Mouse (Mus musculus) right cerebral cortex, postnatal 10 days (tissue): Measurements from ENCODE around the gene Slc39a3.
"Not testable (repeated sequence)": the region's sequence is repeated elsewhere in the genome, so short reads cannot be mapped to it uniquely, and the experiment has no call there.

ENCODE experiments used
- DNase-seq, 2 experiments: peaks; one replicate each; pipeline ENCODE4 v3.0.0; 2021; ENCODE audit warnings: low spot score in 2 of 2

Slc39a3 gene

DNA sequence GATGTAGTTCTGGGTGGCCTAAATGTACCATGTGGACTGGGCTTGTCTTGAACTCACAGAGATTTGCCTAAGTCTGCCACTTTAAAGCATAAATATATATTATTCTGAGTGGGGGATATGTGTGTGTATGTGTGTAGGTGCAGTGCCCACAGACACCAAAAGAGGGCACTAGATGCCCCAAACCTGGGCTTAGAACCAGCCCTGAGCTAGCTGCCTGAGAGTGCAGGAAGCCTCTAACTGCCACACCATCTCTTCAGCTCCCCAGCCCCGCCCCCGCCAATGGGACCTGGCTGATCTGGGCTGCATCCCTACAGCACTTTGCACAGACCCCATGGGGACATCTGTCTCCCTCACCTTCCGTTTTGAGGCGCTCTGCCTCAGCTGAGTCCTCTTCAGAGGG lies 13.4 kb upstream of the Slc39a3 start:
- DNase-seq, result no peak

DNA sequence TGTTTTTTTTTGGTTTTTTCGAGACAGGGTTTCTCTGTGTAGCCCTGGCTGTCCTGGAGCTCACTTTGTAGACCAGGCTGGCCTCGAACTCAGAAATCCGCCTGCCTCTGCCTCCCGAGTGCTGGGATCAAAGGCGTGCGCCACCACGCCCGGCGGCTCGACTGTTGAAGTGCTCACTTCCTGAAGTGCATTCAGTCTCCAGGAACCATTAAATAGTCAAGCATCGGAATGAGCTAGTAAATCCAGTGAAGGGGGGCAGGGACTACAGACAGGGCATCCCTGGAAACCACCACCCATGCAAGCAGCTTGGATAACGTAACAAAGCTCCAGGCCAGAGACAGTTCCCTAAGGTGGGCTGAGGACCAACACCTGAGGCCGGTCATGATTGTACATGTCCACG lies 8.0 kb upstream of the Slc39a3 start:
- not testable (repeated sequence) for DNase-seq

DNA sequence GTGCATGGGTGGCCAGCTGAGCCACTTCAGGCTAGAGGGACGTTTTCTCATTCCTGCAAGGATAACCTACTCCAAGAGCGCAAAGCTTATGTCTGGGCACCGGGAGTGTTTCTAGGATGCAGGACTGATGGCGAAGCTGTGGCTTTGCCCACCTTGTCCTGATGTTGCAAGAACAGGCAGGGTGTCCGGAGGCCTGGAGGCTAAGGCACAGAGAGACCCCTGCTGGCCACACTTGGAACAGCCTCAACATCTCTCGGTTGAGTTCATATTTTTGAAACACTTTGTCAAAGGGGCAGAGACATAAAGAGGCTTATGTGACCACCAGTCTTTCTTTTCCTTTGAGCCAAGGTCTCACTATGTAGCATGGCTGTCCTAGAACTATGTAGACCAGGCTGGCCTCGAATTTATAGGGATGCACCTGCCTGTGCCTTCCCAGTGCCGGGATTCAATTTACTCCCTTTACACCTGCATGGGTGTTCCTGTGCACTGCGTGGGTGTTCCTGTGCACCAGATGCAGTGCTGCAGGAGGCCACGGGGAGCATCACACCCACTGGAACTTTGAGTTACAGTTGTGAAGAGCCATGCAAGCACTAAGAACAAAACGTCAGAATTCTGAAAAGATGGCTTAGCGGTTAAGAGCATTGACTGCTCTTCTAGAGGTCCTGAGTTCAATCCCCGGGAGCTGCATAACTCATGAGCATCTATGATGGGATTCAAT lies 4.4 kb upstream of the Slc39a3 start:
- peak in 1 of 2 experiments; percentile 78 for DNase-seq

DNA sequence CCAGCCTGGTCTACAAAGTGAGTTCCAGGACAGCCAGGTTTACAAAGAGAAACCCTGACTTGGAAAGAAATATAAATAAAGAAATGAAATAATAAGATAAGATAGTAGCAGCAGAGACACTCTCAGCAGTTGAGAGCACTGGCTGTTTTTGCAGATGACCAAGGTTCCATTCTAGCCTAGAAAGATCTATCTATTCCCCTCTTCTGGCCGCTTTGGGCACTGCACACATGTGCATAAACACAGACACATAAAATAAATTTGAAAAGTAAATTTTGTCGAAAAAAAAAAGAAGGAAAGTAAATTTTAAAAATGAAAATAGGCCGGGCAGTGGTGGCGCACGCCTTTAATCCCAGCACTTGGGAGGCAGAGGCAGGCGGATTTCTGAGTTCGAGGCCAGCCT lies 975 bp downstream of the Slc39a3 start:
- DNase-seq, result no peak

DNA sequence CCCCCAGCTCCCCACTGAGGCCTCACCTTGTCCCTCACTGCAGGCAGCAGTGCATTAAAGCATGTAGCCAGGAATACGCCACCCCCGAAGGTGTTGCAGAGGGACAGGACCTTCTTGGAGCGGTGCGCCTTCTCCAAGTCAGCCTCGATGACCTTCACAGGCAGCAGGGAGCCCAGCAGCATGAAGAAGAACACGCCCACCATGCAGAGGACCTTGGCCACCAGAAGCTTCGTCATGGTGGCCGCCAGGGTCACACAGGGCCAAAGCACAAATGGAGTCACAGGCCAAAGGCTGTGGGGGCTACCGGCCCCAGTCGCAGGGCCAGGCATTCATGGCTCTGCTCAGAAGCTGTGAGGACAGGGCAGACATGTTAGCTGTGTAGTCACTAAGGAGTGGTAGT lies 3.6 kb downstream of the Slc39a3 start:
- no peak for DNase-seq

DNA sequence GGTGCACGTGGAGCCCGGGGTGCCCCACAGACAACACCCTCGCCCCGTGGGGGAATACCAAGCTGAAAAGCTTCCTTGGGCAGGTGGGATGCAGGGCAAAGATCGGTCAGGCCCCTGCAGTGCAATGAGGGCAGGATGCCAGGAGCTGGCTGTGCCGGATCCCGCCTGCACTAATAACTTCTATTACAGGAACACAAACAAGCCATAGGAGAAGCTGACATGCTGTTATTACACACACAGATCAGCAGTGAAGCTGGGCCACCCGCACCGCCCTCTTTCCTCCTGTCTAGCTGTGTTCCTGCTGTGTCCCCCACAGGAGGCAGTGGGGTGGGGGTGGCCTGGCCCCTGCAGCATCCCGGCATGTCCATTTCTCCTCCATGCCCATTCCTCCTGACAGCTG lies 8.2 kb downstream of the Slc39a3 start:
- no peak for DNase-seq

DNA sequence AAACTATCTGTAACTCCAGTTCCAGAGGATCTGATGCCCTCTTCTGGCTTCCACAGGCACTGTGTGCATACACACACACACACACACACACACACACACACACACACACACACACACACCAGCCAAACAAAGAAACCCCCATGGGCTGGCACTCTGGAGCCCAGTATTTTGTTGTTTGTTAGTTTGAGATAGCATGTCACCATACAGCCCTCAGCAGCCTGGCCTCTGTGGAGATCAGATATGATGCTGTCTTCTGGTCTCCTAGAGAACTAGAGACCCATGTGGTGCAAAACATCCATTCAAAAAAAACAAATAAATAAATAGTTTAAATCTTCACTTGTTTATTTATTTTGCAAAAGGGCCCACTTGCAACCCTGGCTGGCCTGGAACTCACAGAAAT lies 9.0 kb downstream of the Slc39a3 start:
- DNase-seq, result no peak

DNA sequence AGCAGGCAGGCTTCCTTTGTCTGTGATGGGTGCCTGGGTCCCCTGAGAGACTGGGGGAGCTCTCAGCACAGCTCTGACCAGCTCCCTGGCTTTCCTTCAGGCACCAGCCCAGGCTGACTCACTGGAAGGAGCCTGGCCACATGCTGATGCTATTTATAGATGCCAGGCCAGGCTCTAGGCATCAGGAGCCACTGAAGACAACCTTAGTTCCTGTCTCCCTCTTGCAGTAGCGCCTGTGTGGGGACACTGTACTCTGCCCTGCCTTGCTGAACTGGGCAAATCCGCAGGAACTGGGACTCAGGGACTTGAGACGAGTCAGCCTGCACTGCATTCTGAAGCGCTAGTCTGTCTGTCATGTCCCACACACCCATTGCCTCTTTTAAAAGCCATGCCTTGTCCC lies 9.9 kb downstream of the Slc39a3 start:
- no peak for DNase-seq

DNA sequence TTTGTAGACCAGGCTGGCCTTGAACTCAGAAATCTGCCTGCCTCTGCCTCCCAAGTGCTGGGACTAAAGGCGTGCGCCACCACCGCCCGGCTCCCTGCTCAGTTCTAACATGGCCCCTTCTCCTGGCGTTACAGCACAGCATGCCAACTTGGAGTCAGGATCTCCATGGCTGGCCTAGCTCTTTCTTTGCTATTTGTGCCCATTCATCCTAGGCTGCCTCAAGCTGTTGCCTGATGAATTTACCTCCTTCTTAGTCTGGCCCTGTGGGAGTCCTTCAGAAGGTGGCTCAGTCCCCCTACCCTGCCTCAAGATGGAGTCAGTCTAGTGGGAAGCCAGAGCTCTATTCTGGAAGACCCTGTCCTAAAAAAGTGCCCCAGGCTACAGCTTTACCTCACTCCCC lies 10.4 kb downstream of the Slc39a3 start:
- DNase-seq, result no peak

DNA sequence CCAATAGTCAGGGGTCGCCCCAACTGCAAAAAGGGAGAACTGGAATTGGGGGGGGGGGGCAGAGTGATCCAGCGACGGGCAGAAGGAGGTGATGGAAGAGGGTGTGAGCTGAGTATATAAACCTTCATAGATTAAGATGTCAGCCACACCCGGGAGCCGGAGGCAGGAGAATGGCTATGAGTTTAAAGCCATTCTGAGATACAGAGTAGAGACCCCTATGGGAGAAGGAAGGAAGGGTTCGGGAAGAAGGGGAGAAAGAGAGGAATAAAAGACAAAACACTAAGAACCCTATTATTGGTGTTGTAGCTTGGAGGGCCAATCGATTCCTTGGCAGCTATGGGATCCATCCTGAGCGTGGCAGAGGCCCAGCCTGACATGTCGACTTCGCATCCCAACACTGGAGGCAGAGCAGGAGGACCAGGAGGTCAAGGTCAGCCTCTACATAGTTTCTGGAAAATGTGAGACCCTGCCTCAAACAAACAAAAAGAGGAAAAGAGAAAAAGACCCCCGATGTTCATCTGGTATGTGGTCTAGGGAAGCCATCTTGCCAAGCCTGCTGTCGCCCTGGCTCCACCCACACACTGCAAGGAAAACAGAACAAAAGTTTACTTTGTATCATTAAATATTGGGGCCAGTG lies 11.5 kb downstream of the Slc39a3 start, which contains the start of gene Diras1:
TSS of gene Diras1 (minus strand) at position 24 of the 637 bp plus-strand sequence.
- DNase-seq, result no peak

DNA sequence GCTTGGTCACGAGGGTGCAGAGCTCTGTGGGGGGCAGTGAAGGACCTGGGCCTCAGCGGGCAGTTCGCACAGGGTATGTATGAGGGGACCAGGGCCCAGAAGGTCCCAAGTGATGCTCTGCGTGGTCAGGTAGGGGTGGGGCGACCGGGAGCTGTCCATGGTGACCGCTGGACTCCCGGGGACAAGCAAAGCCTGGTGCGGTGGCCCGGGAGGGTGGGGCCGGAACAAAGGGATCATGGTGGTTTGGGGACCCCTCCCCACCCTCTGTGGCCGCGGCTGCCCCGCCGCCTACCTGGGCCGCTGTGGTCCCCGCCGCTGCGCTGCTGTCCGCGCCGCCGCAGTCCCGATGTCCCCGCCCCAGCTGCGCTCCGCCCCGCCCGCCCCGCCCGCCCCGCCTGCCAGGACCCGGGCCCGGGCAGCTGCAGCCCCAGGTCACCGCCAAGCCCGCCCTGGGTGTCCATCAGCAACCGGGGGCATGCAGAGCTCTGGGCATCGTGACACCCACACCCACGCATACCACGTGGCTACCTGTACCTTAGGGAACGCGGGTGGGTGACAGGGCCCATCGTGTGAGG lies 12.1 kb downstream of the Slc39a3 start:
- DNase-seq, result no peak

DNA sequence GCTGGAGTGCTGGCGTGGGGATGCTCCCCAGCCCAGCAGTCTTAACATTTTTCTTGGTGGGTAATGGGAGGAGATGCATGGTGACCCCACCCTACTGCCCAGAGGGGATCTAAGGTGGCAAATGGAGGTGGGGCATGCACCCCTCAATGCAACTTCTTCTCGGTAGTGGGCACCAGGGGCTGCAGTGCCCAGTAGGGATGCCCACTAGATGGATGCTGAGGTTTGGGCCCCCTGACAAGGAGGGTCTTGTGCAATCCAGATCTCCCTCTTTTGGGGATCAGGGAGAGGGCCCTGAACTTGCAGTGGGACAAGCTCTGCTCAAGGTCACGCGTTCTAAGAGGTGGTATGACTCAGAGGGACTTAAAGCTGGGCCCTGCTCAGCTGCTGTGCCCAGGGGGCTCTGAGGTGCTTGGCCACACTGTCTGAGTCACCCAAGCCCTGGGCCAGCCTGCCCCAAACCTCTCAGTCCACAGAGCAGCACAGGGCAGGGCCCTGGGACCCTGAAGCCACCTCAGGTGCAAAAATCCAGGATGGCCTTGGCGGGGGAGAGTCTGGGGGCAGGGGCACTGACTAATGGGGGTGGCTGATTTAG lies 12.8 kb downstream of the Slc39a3 start:
- no peak for DNase-seq

DNA sequence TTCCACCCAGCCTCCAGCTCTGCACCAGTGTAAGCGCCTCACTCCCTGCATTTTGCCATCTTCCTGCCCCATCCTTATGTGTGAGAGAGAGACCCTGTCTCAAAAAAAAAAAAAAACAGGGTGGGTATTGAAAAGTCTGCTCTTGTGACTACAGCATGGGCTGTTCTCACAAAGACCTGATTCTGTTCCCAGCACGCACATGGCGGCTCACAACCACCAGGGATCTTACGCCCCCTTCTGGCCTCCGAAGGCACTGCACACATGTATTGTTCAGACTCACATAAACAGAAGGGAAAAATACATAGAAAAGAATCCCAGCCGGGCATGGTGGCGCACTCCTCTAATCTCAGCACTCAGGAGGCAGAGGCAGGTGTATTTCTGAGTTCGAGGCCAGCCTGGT lies 14.5 kb downstream of the Slc39a3 start:
- DNase-seq, result no peak

DNA sequence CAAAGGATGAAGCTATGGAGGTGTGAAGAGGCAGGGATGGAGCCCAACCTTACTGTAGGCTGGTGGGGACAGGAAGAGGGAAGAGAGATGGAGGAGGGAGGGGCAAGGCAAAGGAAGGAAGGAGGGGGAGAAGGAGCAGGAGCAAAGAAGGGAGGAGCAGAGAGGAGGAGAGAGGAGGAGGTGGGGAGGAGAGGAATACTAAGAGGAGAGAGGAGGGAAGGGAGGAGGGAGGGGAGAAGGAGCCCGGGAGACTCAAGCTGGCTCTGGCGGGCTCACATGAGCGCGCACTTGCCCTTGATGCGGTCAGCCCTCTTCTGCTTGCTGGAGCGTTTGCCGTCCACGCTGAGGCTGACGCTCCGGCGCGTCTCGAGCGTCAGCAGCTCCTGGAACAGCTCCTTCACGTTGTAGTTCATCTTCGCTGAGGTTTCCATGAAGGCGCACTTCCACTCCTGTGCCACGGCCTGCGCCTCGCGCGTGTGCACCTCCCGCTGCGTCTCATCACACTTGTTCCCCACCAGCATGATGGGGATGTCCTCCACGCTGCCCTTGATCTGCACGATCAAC lies 15.6 kb downstream of the Slc39a3 start:
- no peak for DNase-seq

DNA sequence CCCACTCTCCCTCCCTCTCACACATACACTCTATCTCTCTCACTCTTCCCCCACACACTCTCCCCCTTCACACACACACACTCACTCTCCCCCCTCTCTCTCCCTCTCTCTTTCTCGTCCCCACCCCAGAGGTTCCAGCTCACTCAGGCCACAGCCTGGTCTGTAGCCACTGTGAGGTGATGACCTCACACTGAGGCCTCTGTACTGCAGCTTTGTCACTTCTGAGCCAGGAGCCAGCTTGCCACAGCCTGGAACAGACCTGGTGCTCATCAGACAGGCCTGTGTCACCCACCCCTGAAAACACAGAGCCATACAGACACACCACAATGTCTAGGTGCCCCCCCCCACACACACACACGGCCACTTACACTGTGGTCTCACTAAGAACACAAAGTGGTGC lies 17.0 kb downstream of the Slc39a3 start:
- no peak for DNase-seq

DNA sequence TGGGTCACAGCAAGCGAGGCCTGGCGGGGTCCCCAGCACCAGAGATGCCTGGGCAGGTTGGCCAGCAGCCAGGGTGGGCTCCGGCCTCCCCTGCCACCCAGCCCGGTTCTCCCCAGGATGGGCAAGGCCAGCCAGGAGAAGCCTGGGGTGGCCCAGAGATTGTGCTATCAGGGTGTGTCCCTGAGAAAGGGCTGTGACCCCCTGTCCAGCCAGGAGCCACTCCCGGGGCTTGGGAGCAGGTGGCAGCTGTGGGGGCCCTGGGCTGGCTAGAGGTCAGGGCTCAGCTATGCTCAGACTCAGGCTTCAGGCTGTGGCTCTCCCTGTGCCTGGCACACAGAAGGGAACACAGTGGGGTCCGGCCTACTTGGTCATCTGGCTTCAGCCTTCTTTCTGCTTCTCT lies 17.5 kb downstream of the Slc39a3 start:
- no peak for DNase-seq

DNA sequence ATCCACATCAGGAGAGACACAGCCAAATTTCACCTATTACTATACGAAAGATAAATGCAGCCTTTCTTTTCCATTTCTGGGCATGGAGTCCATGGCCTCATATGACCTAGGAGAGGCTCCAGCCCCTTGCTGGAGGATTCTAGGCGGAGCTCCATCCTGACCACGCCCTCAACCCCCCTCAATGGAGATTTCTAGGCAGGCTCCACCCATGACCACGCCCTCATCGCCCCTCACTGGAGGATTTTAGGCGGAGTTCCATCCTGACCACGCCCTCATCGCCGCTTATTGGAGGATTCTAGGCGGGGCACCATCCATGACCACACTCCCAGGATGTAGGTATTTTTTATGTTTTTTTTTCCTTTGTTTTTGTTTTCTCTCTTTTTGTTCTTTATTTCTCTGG lies 18.9 kb downstream of the Slc39a3 start:
- DNase-seq, result peak; percentile 83 to 87

DNA sequence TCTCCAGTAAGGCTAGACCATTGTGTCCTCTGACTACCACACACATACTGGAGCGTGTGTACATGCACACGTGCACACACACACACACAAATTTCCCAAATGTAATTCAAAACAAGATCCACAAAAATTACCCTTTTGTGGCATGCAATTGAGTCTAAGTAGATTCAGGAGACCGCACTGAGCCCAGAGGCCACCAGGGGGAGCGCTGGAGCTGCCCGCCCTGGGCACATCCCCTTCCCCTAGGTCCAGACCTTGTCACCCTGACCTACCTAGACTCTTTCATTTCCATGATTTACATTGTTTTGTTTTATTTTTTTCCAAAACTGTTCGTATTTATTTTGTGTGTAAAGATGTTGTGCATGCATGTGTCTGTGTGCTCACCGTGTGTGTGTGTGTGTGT lies 20.6 kb downstream of the Slc39a3 start:
- DNase-seq, result peak in 1 of 2 experiments; percentile 62

DNA sequence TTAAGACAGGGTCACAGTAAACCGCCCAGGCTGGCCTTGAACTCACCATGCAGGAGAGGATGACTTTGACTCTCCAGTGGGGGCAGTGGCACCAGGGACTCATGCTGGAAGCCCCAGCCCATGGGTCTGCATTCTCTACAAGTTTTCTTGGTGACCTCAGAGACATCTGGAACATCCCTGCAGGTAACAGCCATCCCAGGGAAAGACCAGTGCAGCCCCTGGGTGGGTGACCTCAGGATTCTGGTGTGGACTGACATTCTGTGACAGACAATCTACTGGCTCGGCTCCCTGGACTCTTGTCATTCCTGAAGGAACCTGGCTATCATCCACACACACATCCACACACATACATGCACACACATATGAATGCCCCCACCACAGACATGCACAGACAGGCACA lies 21.6 kb downstream of the Slc39a3 start:
- peak in 1 of 2 experiments; percentile 30 for DNase-seq

DNA sequence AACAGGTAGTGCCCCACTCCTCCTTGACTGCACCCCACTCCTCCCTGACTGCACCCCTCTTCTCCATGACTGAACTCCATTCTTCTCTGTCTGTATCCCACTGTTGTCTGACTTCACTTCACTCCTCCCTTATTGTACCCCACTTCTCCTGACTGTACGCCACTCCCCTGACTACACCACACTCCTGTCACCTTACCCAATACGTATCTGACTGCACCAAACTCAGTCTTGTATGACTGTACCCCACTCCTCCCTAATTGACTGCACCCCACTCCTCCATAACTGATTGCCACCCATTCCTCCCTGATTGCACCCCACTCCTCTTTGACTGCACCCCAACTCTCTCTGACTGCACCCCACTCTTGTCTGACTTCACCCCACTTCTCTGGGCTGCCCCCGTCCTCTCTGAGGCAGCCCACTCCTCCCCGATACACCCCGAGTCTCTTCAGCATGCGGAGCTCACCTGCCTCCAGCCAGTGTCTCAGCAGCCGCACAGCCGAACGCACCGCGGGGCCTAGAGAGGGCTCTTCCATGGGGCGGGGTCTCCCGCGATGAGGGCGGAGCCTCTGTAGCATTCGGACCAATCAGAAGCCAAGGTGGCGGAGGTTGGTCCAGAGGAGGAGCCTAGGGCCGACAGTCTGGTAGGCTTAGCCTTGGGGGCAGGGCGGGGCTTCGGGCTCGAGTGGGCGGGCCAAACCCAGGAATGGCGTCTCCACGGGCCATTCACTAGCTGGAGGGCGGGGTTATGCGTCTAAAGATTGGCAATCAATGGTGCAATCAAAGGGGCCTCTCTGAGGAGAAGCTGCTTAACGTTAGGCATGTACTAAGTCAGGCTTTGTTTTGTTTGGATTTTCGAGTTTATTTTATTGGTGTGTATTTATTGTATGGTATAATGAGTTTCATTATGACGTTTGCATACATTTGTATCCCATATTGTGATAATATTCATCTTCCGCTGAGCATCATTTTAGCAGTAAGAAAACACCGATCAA lies 22.5 kb downstream of the Slc39a3 start, which contains the start of gene Gng7:
TSS of gene Gng7 (minus strand) at position 553 of the 992 bp plus-strand sequence.
- DNase-seq, result peak; percentile 99

DNA sequence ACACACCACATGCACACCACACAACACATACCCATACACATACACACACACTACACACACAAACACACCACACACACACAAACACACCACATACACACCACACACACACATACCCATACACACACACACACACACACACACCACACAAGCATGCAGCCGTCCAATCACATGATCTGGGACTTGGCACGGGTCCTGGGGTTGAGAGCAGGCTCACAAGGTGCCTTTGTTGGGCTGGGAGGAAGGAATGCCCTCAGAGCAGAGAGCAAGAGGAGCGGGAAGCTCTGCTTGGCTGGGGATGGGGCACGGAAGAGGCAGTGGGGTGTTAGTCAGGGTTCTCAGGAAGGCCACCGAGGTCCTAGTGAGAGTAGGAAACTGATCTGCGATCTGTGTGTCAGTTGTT lies 26.4 kb downstream of the Slc39a3 start:
- DNase-seq, result peak in 1 of 2 experiments; percentile 64
